Mouse (Mus musculus) E14TG2a.4 (cell line): ENCODE measurements at regions not wholly inside any gene's neighbourhood (a gene's known extent, or its start where the extent isn't known, plus 50 kb on each side); places are given as distances from the start of the nearest gene placed in this dataset.

ENCODE experiments used
- CTCF ChIP-seq: conservative IDR thresholded peaks from 2 replicates; pipeline ENCODE4 v1.5.1; 2014; ENCODE audit warnings: low read length
- NANOG ChIP-seq: IDR thresholded peaks from 2 replicates; pipeline ENCODE4 v1.6.1; 2014; ENCODE audit warnings: borderline replicate concordance, low read length, mixed read lengths
- POU5F1 ChIP-seq: IDR thresholded peaks from 2 replicates; pipeline ENCODE4 v1.6.1; 2014; ENCODE audit warnings: low read length, borderline replicate concordance

GRCm38 (mm10) chr1:151105251-151105650 is 77.1 kb upstream of the Gm47985 start:
- no peak for TF ChIP-seq CTCF
- no peak for TF ChIP-seq POU5F1
- TF ChIP-seq NANOG: no peak
